Mouse (Mus musculus) thymus, adult 2 months (tissue): ENCODE data around the gene Chst1.

ENCODE experiments used
- CTCF ChIP-seq: fragments of 200-500 bp; IDR thresholded peaks from 2 replicates; pipeline ENCODE4 v1.5.1; 2012; ENCODE audit warnings: mild to moderate bottlenecking, control low read depth, low read length, moderate library complexity, borderline replicate concordance; ENCODE audit not compliant: control insufficient read depth, poor library complexity, insufficient read depth; ENCODE audit errors: extremely low read depth
- POLR2A ChIP-seq: fragments of 200-500 bp; IDR thresholded peaks from 2 replicates; pipeline ENCODE4 v1.6.1; 2012; ENCODE audit warnings: mild to moderate bottlenecking, low read length, control low read depth, moderate library complexity; ENCODE audit not compliant: control insufficient read depth, poor library complexity, insufficient read depth; ENCODE audit errors: extremely low read depth

DNA sequence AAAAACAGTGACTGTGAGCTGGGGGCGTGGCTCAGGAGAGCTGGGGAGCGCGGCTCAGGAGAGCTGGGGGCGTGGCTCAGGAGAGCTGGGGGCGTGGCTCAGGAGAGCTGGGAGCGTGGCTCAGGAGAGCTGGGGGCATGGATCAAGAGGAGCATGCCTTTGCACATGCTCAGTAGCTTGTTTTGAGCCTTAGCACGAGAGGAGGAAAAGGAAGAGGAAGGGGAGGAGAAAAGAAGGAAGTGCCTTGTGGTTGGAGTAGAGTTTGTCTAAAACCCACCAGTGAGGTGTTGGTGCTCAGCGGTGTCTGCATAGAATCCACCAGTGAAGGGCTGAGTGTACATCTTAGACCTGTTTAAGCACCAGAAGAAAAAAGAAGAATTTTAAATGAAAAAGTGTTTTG, 41.0 kb downstream of the Chst1 start:
- TF ChIP-seq POLR2A (no peak), CTCF (no peak)
